Mouse (Mus musculus) heart, postnatal 36 days (tissue): ENCODE measurements at regions not wholly inside any gene's neighbourhood (a gene's known extent, or its start where the extent isn't known, plus 50 kb on each side); places are given as distances from the start of the nearest gene placed in this dataset.

Experiments used
- DNase-seq, 2 experiments: peaks; one replicate each; pipeline ENCODE4 v3.0.0; 2021 to 2022
- intact Hi-C: fragments of 180-260 bp; cut with DNase I; formaldehyde crosslinking; loops from one replicate; pipeline ENCODE4 v1.15.1; 2025

GRCm38 (mm10) chr16:85743022-85743421 is 59.9 kb downstream of the Adamts1 start:
- intact Hi-C loops = no loop called here
- DNase-seq = no peak

GRCm38 (mm10) chr16:85738606-85739195 is 64.2 kb downstream of the Adamts1 start:
- intact Hi-C loops = no loop called here

GRCm38 (mm10) chr16:85728026-85728425 is 74.9 kb downstream of the Adamts1 start:
- intact Hi-C loops = no loop called here
- no peak for DNase-seq

More at GRCm38 (mm10) chr16:85738606-85739195, 64.2 kb downstream of the Adamts1 start:
- no peak for DNase-seq

GRCm38 (mm10) chr16:85721968-85722367 is 80.9 kb downstream of the Adamts1 start:
- DNase-seq = peak; percentile 9 to 22
- intact Hi-C loops = loop anchor here (5.0 kb wide), 1 partner anchor 80 kb away; the partner anchor contains the start of gene Adamts1

GRCm38 (mm10) chr16:85712291-85712690 is 90.6 kb downstream of the Adamts1 start:
- intact Hi-C loops = no loop called here
- no peak for DNase-seq

- intact Hi-C loops = no loop called here
- DNase-seq = no peak
Observed at GRCm38 (mm10) chr16:85704254-85705020, 98.5 kb downstream of the Adamts1 start.

- no peak for DNase-seq
- intact Hi-C loops = no loop called here
Observed at GRCm38 (mm10) chr16:85702889-85703480, 99.9 kb downstream of the Adamts1 start.

- intact Hi-C loops = no loop called here
Observed at GRCm38 (mm10) chr16:85699329-85699728, 103.6 kb downstream of the Adamts1 start.

GRCm38 (mm10) chr16:85682721-85683120 is 120.2 kb downstream of the Adamts1 start:
- intact Hi-C loops = no loop called here
- DNase-seq = no peak

More at GRCm38 (mm10) chr16:85699329-85699728, 103.6 kb downstream of the Adamts1 start:
- no peak for DNase-seq

GRCm38 (mm10) chr16:85680351-85680750 is 122.6 kb downstream of the Adamts1 start:
- intact Hi-C loops = no loop called here
- DNase-seq = no peak

GRCm38 (mm10) chr16:85678781-85679180 is 124.1 kb downstream of the Adamts1 start:
- intact Hi-C loops = loop anchor here (5.0 to 10.0 kb wide), 4 partner anchors 116 to 944 kb away; partner anchors contain the start of genes App and Mrpl39
- no peak for DNase-seq

GRCm38 (mm10) chr16:85678228-85678627 is 124.7 kb downstream of the Adamts1 start:
- intact Hi-C loops = loop anchor here (5.0 to 10.0 kb wide), 4 partner anchors 116 to 943 kb away; partner anchors contain the start of genes App and Mrpl39
- DNase-seq = no peak

GRCm38 (mm10) chr16:85677027-85677426 is 123.8 kb upstream of the Cyyr1 start:
- intact Hi-C loops = loop anchor here (1.0 to 10.0 kb wide), 5 partner anchors 115 to 942 kb away; partner anchors contain the start of genes App and Mrpl39
- DNase-seq = peak; percentile 29 to 31

GRCm38 (mm10) chr16:85668767-85669166 is 115.6 kb upstream of the Cyyr1 start:
- intact Hi-C loops = no loop called here
- no peak for DNase-seq

GRCm38 (mm10) chr16:85667790-85668189 is 114.6 kb upstream of the Cyyr1 start:
- no peak for DNase-seq
- intact Hi-C loops = no loop called here

- no peak for DNase-seq
- intact Hi-C loops = no loop called here
Observed at GRCm38 (mm10) chr16:85649516-85649915, 96.3 kb upstream of the Cyyr1 start.

GRCm38 (mm10) chr16:85640992-85641391 is 87.8 kb upstream of the Cyyr1 start:
- DNase-seq = no peak
- intact Hi-C loops = no loop called here

- intact Hi-C loops = no loop called here
Observed at GRCm38 (mm10) chr16:85637079-85637478, 83.9 kb upstream of the Cyyr1 start.

GRCm38 (mm10) chr16:85629738-85630137 is 76.5 kb upstream of the Cyyr1 start:
- intact Hi-C loops = no loop called here
- DNase-seq = no peak

More at GRCm38 (mm10) chr16:85637079-85637478, 83.9 kb upstream of the Cyyr1 start:
- no peak for DNase-seq

GRCm38 (mm10) chr16:85624505-85624904 is 71.3 kb upstream of the Cyyr1 start:
- intact Hi-C loops = no loop called here
- no peak for DNase-seq

GRCm38 (mm10) chr16:85604089-85604488 is 50.9 kb upstream of the Cyyr1 start:
- DNase-seq = no peak
- intact Hi-C loops = no loop called here
